Mouse (Mus musculus): ENCODE measurements around the gene Gm13283. TPM values are rescaled to one million over a fixed set of nuclear protein-coding genes. Genes with fewer than 3 reads are reported as not detected.
"Not testable (repeated sequence)": the region's sequence is repeated elsewhere in the genome, so short reads cannot be mapped to it uniquely, and the experiment has no call there.

Gm13283 gene
- polyA plus RNA-seq, 1 experiment from 2014 or later: not detected

GRCm38 (mm10) chr4:88757628-88758031 lies 2.3 kb upstream of the Gm13283 start:
- H3K4me1 ChIP-seq (replicated peaks; ENCODE audit: control insufficient read depth, insufficient read depth, low read length); H3K27me3 ChIP-seq (ENCODE audit: control insufficient read depth, insufficient read depth, low read length); H3K36me3 ChIP-seq (ENCODE audit: control insufficient read depth, insufficient read depth, low read length); H3K9me3 ChIP-seq (ENCODE audit: control insufficient read depth, low read length): not testable (repeated sequence)
- ATAC-seq (replicated peaks; ENCODE audit: low FRiP score): peak; percentile 100
- WGBS: 0% methylated on average over 16 of the region's 21 CpGs
- peak overlapping the region; percentile 65 for H3K4me2 ChIP-seq (ENCODE audit: low read depth, low read length, severe bottlenecking)
- peak overlapping the region; percentile 35 for H3K4me3 ChIP-seq (ENCODE audit: low read depth, low read length)
- DNase-seq (ENCODE audit: low spot score): peak; percentile 86
- peak overlapping the region; percentile 60 for H3K9ac ChIP-seq (ENCODE audit: low read length)
- peak overlapping the region; percentile 41; the same call in 1 of the 2 replicates for H3K27ac ChIP-seq (ENCODE audit: low read depth, low read length)

- H3K9ac ChIP-seq (ENCODE audit: low read length); H3K4me2 ChIP-seq (ENCODE audit: low read depth, low read length, severe bottlenecking); H3K4me1 ChIP-seq (replicated peaks; ENCODE audit: control insufficient read depth, insufficient read depth, low read length); H3K4me3 ChIP-seq (ENCODE audit: low read depth, low read length); H3K27ac ChIP-seq (ENCODE audit: low read depth, low read length); ATAC-seq (replicated peaks; ENCODE audit: low FRiP score); H3K27me3 ChIP-seq (ENCODE audit: control insufficient read depth, insufficient read depth, low read length); DNase-seq (ENCODE audit: low spot score); H3K9me3 ChIP-seq (ENCODE audit: control insufficient read depth, low read length); H3K36me3 ChIP-seq (ENCODE audit: control insufficient read depth, insufficient read depth, low read length): not testable (repeated sequence)
- WGBS: 85% methylated on average over 8 of the region's 9 CpGs
Measured at GRCm38 (mm10) chr4:88758751-88759150, 1.2 kb upstream of the Gm13283 start.

- not testable (repeated sequence) for H3K9ac ChIP-seq (ENCODE audit: low read length); ATAC-seq (replicated peaks; ENCODE audit: low FRiP score)
- DNase-seq (ENCODE audit: low spot score): peak; percentile 81
Measured at GRCm38 (mm10) chr4:88760431-88760830, 512 bp downstream of the Gm13283 start.

GRCm38 (mm10) chr4:88761776-88762175 lies 1.9 kb downstream of the Gm13283 start:
- not testable (repeated sequence) for H3K4me2 ChIP-seq (ENCODE audit: low read depth, low read length, severe bottlenecking); H3K9me3 ChIP-seq (ENCODE audit: control insufficient read depth, low read length); H3K27ac ChIP-seq (ENCODE audit: low read depth, low read length); H3K4me1 ChIP-seq (replicated peaks; ENCODE audit: control insufficient read depth, insufficient read depth, low read length); H3K4me3 ChIP-seq (ENCODE audit: low read depth, low read length); H3K9ac ChIP-seq (ENCODE audit: low read length); H3K27me3 ChIP-seq (ENCODE audit: control insufficient read depth, insufficient read depth, low read length); H3K36me3 ChIP-seq (ENCODE audit: control insufficient read depth, insufficient read depth, low read length); DNase-seq (ENCODE audit: low spot score); ATAC-seq (replicated peaks; ENCODE audit: low FRiP score)
- 84% methylated on average over 6 of the region's 8 CpGs for WGBS

More at GRCm38 (mm10) chr4:88760431-88760830, 512 bp downstream of the Gm13283 start:
- peak overlapping the region; percentile 14; the same call in 1 of the 2 replicates for H3K4me3 ChIP-seq (ENCODE audit: low read depth, low read length)
- H3K27ac ChIP-seq (ENCODE audit: low read depth, low read length); H3K27me3 ChIP-seq (ENCODE audit: control insufficient read depth, insufficient read depth, low read length); H3K9me3 ChIP-seq (ENCODE audit: control insufficient read depth, low read length); H3K36me3 ChIP-seq (ENCODE audit: control insufficient read depth, insufficient read depth, low read length); H3K4me1 ChIP-seq (replicated peaks; ENCODE audit: control insufficient read depth, insufficient read depth, low read length): not testable (repeated sequence)
- 2% methylated on average over 17 of the region's 28 CpGs for WGBS
- peak overlapping the region; percentile 46; the same call in 1 of the 2 replicates for H3K4me2 ChIP-seq (ENCODE audit: low read depth, low read length, severe bottlenecking)

GRCm38 (mm10) chr4:88762341-88762740 lies 2.4 kb downstream of the Gm13283 start:
- H3K36me3 ChIP-seq (ENCODE audit: control insufficient read depth, insufficient read depth, low read length); H3K4me3 ChIP-seq (ENCODE audit: low read depth, low read length); DNase-seq (ENCODE audit: low spot score); H3K4me2 ChIP-seq (ENCODE audit: low read depth, low read length, severe bottlenecking); H3K27me3 ChIP-seq (ENCODE audit: control insufficient read depth, insufficient read depth, low read length); H3K9ac ChIP-seq (ENCODE audit: low read length); H3K4me1 ChIP-seq (replicated peaks; ENCODE audit: control insufficient read depth, insufficient read depth, low read length); ATAC-seq (replicated peaks; ENCODE audit: low FRiP score); H3K9me3 ChIP-seq (ENCODE audit: control insufficient read depth, low read length); H3K27ac ChIP-seq (ENCODE audit: low read depth, low read length): not testable (repeated sequence)
- 53% methylated on average over 8 of the region's 9 CpGs for WGBS

- Histone ChIP-seq H3K4me2 (ENCODE audit: low read depth, low read length, severe bottlenecking) (peak overlapping the region; percentile 47), H3K4me3 (ENCODE audit: low read depth, low read length) (peak overlapping the region; percentile 26)
- H3K27ac ChIP-seq (ENCODE audit: low read depth, low read length); H3K9ac ChIP-seq (ENCODE audit: low read length); H3K36me3 ChIP-seq (ENCODE audit: control insufficient read depth, insufficient read depth, low read length); H3K27me3 ChIP-seq (ENCODE audit: control insufficient read depth, insufficient read depth, low read length); H3K9me3 ChIP-seq (ENCODE audit: control insufficient read depth, low read length); H3K4me1 ChIP-seq (replicated peaks; ENCODE audit: control insufficient read depth, insufficient read depth, low read length); ATAC-seq (replicated peaks; ENCODE audit: low FRiP score): not testable (repeated sequence)
- peak; percentile 77 for DNase-seq (ENCODE audit: low spot score)
- 3% methylated on average over 19 of the region's 42 CpGs for WGBS
Measured at GRCm38 (mm10) chr4:88763384-88764018, 3.6 kb downstream of the Gm13283 start.

- DNase-seq (ENCODE audit: low spot score); ATAC-seq (replicated peaks; ENCODE audit: low FRiP score); H3K27me3 ChIP-seq (ENCODE audit: control insufficient read depth, insufficient read depth, low read length); H3K9ac ChIP-seq (ENCODE audit: low read length); H3K4me1 ChIP-seq (replicated peaks; ENCODE audit: control insufficient read depth, insufficient read depth, low read length); H3K9me3 ChIP-seq (ENCODE audit: control insufficient read depth, low read length); H3K4me3 ChIP-seq (ENCODE audit: low read depth, low read length); H3K27ac ChIP-seq (ENCODE audit: low read depth, low read length); H3K36me3 ChIP-seq (ENCODE audit: control insufficient read depth, insufficient read depth, low read length); H3K4me2 ChIP-seq (ENCODE audit: low read depth, low read length, severe bottlenecking): not testable (repeated sequence)
- no CpG with 5 or more reads among the region's 32 CpGs for WGBS
Measured at GRCm38 (mm10) chr4:88773534-88773933, 13.6 kb downstream of the Gm13283 start, which contains the start of gene Gm13290. Gene Gm13290 (plus strand): TSS chr4:88773834.

- not testable (repeated sequence) for H3K9me3 ChIP-seq (ENCODE audit: control insufficient read depth, low read length); H3K27me3 ChIP-seq (ENCODE audit: control insufficient read depth, insufficient read depth, low read length); H3K9ac ChIP-seq (ENCODE audit: low read length); H3K4me2 ChIP-seq (ENCODE audit: low read depth, low read length, severe bottlenecking); H3K36me3 ChIP-seq (ENCODE audit: control insufficient read depth, insufficient read depth, low read length); DNase-seq (ENCODE audit: low spot score); H3K4me3 ChIP-seq (ENCODE audit: low read depth, low read length); ATAC-seq (replicated peaks; ENCODE audit: low FRiP score); H3K4me1 ChIP-seq (replicated peaks; ENCODE audit: control insufficient read depth, insufficient read depth, low read length); H3K27ac ChIP-seq (ENCODE audit: low read depth, low read length)
- WGBS: no CpG with 5 or more reads among the region's 29 CpGs
Measured at GRCm38 (mm10) chr4:88776622-88777021, 16.7 kb downstream of the Gm13283 start, which contains the start of gene Gm13289. Gene Gm13289 (plus strand): TSS chr4:88776922.

- not testable (repeated sequence) for DNase-seq (ENCODE audit: low spot score); H3K36me3 ChIP-seq (ENCODE audit: control insufficient read depth, insufficient read depth, low read length); H3K9ac ChIP-seq (ENCODE audit: low read length); H3K4me2 ChIP-seq (ENCODE audit: low read depth, low read length, severe bottlenecking); H3K4me3 ChIP-seq (ENCODE audit: low read depth, low read length); H3K9me3 ChIP-seq (ENCODE audit: control insufficient read depth, low read length); ATAC-seq (replicated peaks; ENCODE audit: low FRiP score); H3K27me3 ChIP-seq (ENCODE audit: control insufficient read depth, insufficient read depth, low read length); H3K27ac ChIP-seq (ENCODE audit: low read depth, low read length); H3K4me1 ChIP-seq (replicated peaks; ENCODE audit: control insufficient read depth, insufficient read depth, low read length)
- no CpG with 5 or more reads among the region's 29 CpGs for WGBS
Measured at GRCm38 (mm10) chr4:88779550-88779949, 19.6 kb downstream of the Gm13283 start, which contains the start of gene Gm13272. Gene Gm13272 (plus strand): TSS chr4:88779850.
